Mouse (Mus musculus) hindbrain, embryonic 12.5 days (tissue): ENCODE data around the gene Mpz. TPM values are rescaled to one million over a fixed set of nuclear protein-coding genes. Genes with fewer than 3 reads are reported as not detected.
A peak's percentile ranks its signal among the peaks of the same experiment; 100 is the strongest.

ENCODE experiments used
- ATAC-seq: fragments of 200-750 bp; cut with Nextera tagmentation; 2 replicates; pipeline ENCODE4 v1.8.0; 2017; ENCODE audit warnings: moderate TSS enrichment; ENCODE audit not compliant: low FRiP score
- H3K27ac ChIP-seq: fragments of 300-500 bp; sonication (generic); 2 replicates; pipeline ENCODE4 v1.5.1; 2016; ENCODE audit warnings: mild to moderate bottlenecking
- H3K27me3 ChIP-seq: fragments of 300-500 bp; sonication (generic); 2 replicates; pipeline ENCODE4 v1.6.1; 2016; ENCODE audit warnings: mild to moderate bottlenecking
- H3K36me3 ChIP-seq: fragments of 300-500 bp; sonication (generic); 2 replicates; pipeline ENCODE4 v1.6.1; 2016; ENCODE audit warnings: mild to moderate bottlenecking
- H3K4me1 ChIP-seq: fragments of 300-500 bp; sonication (generic); 2 replicates; pipeline ENCODE4 v1.6.1; 2016
- H3K4me2 ChIP-seq: fragments of 300-500 bp; sonication (generic); replicated peaks from 2 replicates; pipeline ENCODE4 v1.6.1; 2016; ENCODE audit warnings: mild to moderate bottlenecking
- H3K4me3 ChIP-seq: fragments of 300-500 bp; sonication (generic); 2 replicates; pipeline ENCODE4 v1.5.1; 2016; ENCODE audit warnings: mild to moderate bottlenecking
- H3K9ac ChIP-seq: fragments of 300-500 bp; sonication (generic); 2 replicates; pipeline ENCODE4 v1.6.1; 2016; ENCODE audit warnings: mild to moderate bottlenecking, moderate library complexity
- H3K9me3 ChIP-seq: fragments of 300-500 bp; sonication (generic); replicated peaks from 2 replicates; pipeline ENCODE4 v1.6.1; 2016; ENCODE audit warnings: mild to moderate bottlenecking
- WGBS: fragments of 180-500 bp; shearing (Covaris S2); methylation state at CpG from one replicate; pipeline ENCODE4 v1.1.7; 2016; 5-methylcytosine and 5-hydroxymethylcytosine counted together
- polyA plus RNA-seq: library from polyadenylated mRNA; unstranded; fragments of >200 nt; fragmentation: Nextera tagmentation; extraction: Ambion mirVana; gene quantifications from 2 replicates; pipeline ENCODE4 v1.2.1, GENCODE M21; 2016

Gene Mpz
- polyA plus RNA-seq, 1 experiment from 2014 or later, result 2.4 TPM

- peaks cover 46% of the 10 kb centered on the region for H3K4me1 ChIP-seq
- peak overlapping the region; percentile 14; the same call in 1 of the 2 replicates for H3K4me3 ChIP-seq
- peak; percentile 51 for ATAC-seq
- peak overlapping the region; percentile 49 for H3K27ac ChIP-seq
- peaks cover 53% of the 10 kb centered on the region for H3K27me3 ChIP-seq
- no peaks in the 10 kb centered on the region for H3K36me3 ChIP-seq
- H3K9ac ChIP-seq, result no peak overlapping the region
- peak overlapping the region; percentile 48 for H3K4me2 ChIP-seq
- H3K9me3 ChIP-seq, result no peaks in the 10 kb centered on the region
- WGBS, result 3% methylated on average over 18 of the region's 18 CpGs
These were observed 42.8 kb downstream of the Mpz start for GRCm38 (mm10) chr1:171193093-171193840.

- Histone ChIP-seq H3K27me3 (peaks cover 57% of the 10 kb centered on the region), H3K4me2 (peak overlapping the region; percentile 92), H3K4me3 (0 out of 2 replicates have a peak overlapping the region, but pooled peaks have one; percentile 14), H3K27ac (peak overlapping the region; percentile 49), H3K9me3 (no peaks in the 10 kb centered on the region), H3K36me3 (no peaks in the 10 kb centered on the region), H3K9ac (no peak overlapping the region), H3K4me1 (peaks cover 38% of the 10 kb centered on the region)
- 0 out of 2 replicates have a peak, but pooled peaks have one; percentile 16 for ATAC-seq
- WGBS, result 22% methylated on average over 11 of the region's 11 CpGs
These were observed 43.7 kb downstream of the Mpz start for GRCm38 (mm10) chr1:171193911-171194830.

GRCm38 (mm10) chr1:171195046-171195822, 44.7 kb downstream of the Mpz start:
- peak overlapping the region; percentile 92 for H3K4me2 ChIP-seq
- no peaks in the 10 kb centered on the region for H3K9me3 ChIP-seq
- H3K4me3 ChIP-seq, result peak overlapping the region; percentile 50
- peaks cover 35% of the 10 kb centered on the region for H3K4me1 ChIP-seq
- 5% methylated on average over 20 of the region's 20 CpGs for WGBS
- peak overlapping the region; percentile 54 for H3K9ac ChIP-seq
- no peak overlapping the region for H3K27ac ChIP-seq
- H3K36me3 ChIP-seq, result no peaks in the 10 kb centered on the region
- peaks cover 58% of the 10 kb centered on the region for H3K27me3 ChIP-seq
- ATAC-seq, result no peak

- no peaks in the 10 kb centered on the region for H3K36me3 ChIP-seq
- H3K27ac ChIP-seq, result no peak within 1 kb of the TSS
- H3K4me1 ChIP-seq, result peaks cover 35% of the 10 kb centered on the region
- peaks cover 53% of the 10 kb centered on the region for H3K27me3 ChIP-seq
- no peaks in the 10 kb centered on the region for H3K9me3 ChIP-seq
- H3K4me2 ChIP-seq, result peak within 1 kb of the TSS; percentile 92
- peak; percentile 59 for ATAC-seq
- peak within 1 kb of the TSS; percentile 54 for H3K9ac ChIP-seq
- WGBS, result under 1% methylated on average over 33 of the region's 33 CpGs
- H3K4me3 ChIP-seq, result peak within 1 kb of the TSS; percentile 50
These were observed 45.4 kb downstream of the Mpz start, which contains the start of gene Pcp4l1 for GRCm38 (mm10) chr1:171195887-171196397. Pcp4l1 (minus strand) TSS chr1:171196268.

GRCm38 (mm10) chr1:171199532-171199931, 49.0 kb downstream of the Mpz start:
- 55% methylated on average over 1 of the region's 1 CpGs for WGBS
- no peaks in the 10 kb centered on the region for H3K36me3 ChIP-seq
- H3K4me2 ChIP-seq, result no peak overlapping the region
- no peak overlapping the region for H3K9ac ChIP-seq
- no peak for ATAC-seq
- H3K4me1 ChIP-seq, result peaks cover 11% of the 10 kb centered on the region
- no peak overlapping the region for H3K4me3 ChIP-seq
- peaks cover 35% of the 10 kb centered on the region for H3K27me3 ChIP-seq
- no peaks in the 10 kb centered on the region for H3K9me3 ChIP-seq
- no peak overlapping the region for H3K27ac ChIP-seq

GRCm38 (mm10) chr1:171200769-171201168, 50.3 kb downstream of the Mpz start:
- no peak for ATAC-seq
- 97% methylated on average over 1 of the region's 1 CpGs for WGBS
- no peak overlapping the region for H3K4me2 ChIP-seq
- H3K4me1 ChIP-seq, result peaks cover 2% of the 10 kb centered on the region
- H3K27ac ChIP-seq, result no peak overlapping the region
- H3K4me3 ChIP-seq, result no peak overlapping the region
- no peak overlapping the region for H3K9ac ChIP-seq
- H3K27me3 ChIP-seq, result peaks cover 23% of the 10 kb centered on the region
- H3K9me3 ChIP-seq, result no peaks in the 10 kb centered on the region
- H3K36me3 ChIP-seq, result no peaks in the 10 kb centered on the region

- H3K4me2 ChIP-seq, result no peak overlapping the region
- WGBS, result 57% methylated on average over 11 of the region's 11 CpGs
- no peak overlapping the region for H3K27ac ChIP-seq
- ATAC-seq, result no peak
- H3K36me3 ChIP-seq, result no peaks in the 10 kb centered on the region
- no peaks in the 10 kb centered on the region for H3K9me3 ChIP-seq
- H3K4me1 ChIP-seq, result no peaks in the 10 kb centered on the region
- no peak overlapping the region for H3K4me3 ChIP-seq
- H3K9ac ChIP-seq, result no peak overlapping the region
- peaks cover 5% of the 10 kb centered on the region for H3K27me3 ChIP-seq
These were observed 53.1 kb downstream of the Mpz start for GRCm38 (mm10) chr1:171203471-171204248.

- 71% methylated on average over 7 of the region's 7 CpGs for WGBS
- no peak for ATAC-seq
- Histone ChIP-seq H3K4me2 (no peak overlapping the region), H3K27me3 (peaks cover under 1% of the 10 kb centered on the region; the same call in 1 of the 2 replicates), H3K9me3 (no peaks in the 10 kb centered on the region), H3K4me1 (no peaks in the 10 kb centered on the region), H3K27ac (no peak overlapping the region), H3K36me3 (no peaks in the 10 kb centered on the region), H3K9ac (no peak overlapping the region), H3K4me3 (no peak overlapping the region)
These were observed 53.7 kb downstream of the Mpz start for GRCm38 (mm10) chr1:171204249-171204644.

DNA sequence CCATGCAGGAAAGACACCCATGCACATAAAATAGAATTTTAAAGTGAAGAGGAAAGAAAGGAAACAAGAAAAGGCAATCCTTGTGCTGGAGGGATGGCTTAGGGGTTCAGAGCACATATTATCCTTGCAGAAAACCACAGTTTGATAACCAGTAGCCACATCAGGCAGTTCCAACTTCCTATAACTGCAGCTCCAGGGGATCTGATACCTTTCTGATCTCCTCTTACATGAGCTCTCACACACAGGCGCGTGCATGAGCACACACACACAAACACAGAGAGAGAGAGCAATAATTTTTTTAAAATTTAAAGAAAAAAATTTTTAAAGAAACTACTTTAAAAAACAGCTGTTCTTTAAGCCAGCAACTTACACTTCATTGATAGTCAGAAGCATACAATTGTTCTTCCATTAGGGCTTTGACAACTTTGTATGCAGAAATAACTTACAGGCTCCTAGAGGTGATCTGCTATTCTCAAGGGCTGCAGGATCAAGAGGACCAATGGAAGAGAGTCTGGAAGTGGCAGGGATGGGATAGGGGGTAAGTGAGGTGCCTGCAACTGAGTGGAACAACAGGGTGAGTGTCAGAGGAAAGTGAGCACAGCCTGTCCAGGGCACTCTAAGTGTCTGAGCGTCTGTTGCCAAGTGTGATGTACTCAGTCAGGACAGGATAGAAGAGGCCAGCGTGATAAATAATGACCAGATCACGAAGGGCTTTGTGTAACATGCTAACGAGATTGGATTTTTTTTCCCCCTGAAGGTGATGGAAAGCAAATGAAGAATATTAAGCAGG, 55.4 kb downstream of the Mpz start:
- no peaks in the 10 kb centered on the region for H3K36me3 ChIP-seq
- no peak for ATAC-seq
- no peak overlapping the region for H3K27ac ChIP-seq
- H3K4me2 ChIP-seq, result no peak overlapping the region
- no peaks in the 10 kb centered on the region for H3K4me1 ChIP-seq
- 53% methylated on average over 6 of the region's 6 CpGs for WGBS
- H3K4me3 ChIP-seq, result no peak overlapping the region
- H3K9me3 ChIP-seq, result no peaks in the 10 kb centered on the region
- no peak overlapping the region for H3K9ac ChIP-seq
- H3K27me3 ChIP-seq, result no peaks in the 10 kb centered on the region; the same call in 1 of the 2 replicates

DNA sequence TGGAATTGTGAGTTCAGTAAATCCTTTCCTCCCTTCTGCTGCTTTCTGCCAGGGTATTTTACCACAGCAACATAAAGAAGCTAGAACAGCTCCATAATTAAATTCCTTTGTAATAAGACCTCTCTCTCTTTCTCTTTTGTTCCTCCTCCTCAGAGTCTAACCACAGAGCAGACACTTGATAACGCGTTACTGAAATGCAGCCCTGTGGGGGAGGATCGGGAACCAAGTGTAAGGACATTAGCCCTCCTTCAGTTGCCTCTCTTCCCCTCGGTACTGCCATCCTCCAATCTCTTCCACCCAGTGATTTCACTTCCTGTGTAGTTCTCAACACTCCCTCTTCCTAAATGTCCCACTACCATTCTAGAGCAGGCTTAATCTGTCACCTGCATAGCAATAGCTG, 58.9 kb downstream of the Mpz start:
- Histone ChIP-seq H3K4me2 (no peak overlapping the region), H3K4me3 (no peak overlapping the region), H3K9ac (no peak overlapping the region), H3K27me3 (no peaks in the 10 kb centered on the region; the same call in 1 of the 2 replicates), H3K4me1 (no peaks in the 10 kb centered on the region), H3K9me3 (no peaks in the 10 kb centered on the region), H3K36me3 (no peaks in the 10 kb centered on the region), H3K27ac (no peak overlapping the region)
- ATAC-seq, result no peak
- 34% methylated on average over 4 of the region's 4 CpGs for WGBS
